Comparison of ENCODE assay signal across 8 mouse cellular contexts in the genomic region with DNA sequence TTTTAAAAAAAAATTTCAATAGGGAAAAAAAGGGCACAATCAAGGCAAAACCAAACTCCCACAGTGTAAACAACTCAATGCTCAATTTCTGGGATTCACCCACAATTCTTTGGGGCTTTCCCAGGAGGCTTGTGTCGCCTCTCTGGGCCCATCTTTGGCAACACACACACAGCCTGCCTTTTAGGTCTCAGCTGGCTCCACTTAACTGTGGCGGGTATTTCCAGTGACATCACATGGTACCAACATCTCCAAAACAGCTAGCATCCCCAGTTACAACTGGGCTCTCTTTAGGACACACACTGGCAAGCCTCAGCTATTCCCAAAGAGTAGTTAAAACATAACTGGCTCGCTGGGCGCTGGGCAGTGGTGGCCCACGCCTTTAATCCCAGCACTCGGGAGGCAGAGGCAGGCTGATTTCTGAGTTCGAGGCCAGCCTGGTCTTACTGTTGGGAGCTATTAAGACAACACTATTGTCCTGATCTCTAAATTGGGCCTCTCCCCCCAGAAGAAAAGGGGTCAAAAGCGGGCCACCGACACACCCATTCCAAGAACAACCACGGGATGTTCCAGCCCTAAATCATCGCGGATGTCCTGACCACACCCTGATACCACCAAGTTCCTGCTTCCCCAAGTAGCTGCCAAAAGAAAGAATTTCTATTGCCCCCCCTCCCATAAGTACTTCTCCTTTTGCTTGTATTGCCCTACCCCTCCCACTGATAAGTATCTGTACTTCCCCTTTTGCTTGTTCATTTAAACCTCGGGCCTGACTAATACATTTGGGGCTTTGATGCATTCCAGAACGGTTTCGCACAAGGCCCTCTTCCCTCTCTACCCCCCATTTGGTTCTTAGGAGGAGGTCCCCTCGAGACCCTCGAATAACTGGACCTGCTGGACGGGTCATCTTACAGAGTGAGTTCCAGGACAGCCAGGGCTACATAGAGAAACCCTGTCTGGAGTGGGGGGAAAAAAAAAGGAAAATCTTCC.
DNase-seq lines count a peak whose midpoint lies in the region; ATAC-seq and TF ChIP-seq lines count a peak whose summit lies in the region.
"Not testable (repeated sequence)": the region's sequence is repeated elsewhere in the genome, so short reads cannot be mapped to it uniquely, and the experiment has no call there.

No protein-coding gene starts in this region.

- peaks cover 81% of the 10 kb centered on the region for H3K36me3 ChIP-seq in ES-Bruce4 (ENCODE audit: control insufficient read depth, insufficient read depth, low read length, poor library complexity, severe bottlenecking)
- H3K36me3 ChIP-seq in myocyte (ENCODE audit: control insufficient read depth, insufficient read depth): peaks cover 11% of the 10 kb centered on the region

- H3K79me2 ChIP-seq in myocyte (ENCODE audit: control insufficient read depth, insufficient read depth): not testable (repeated sequence)

- H3K4me3 ChIP-seq in ES-Bruce4 (ENCODE audit: low read depth, low read length); bone marrow, adult 2 months (replicated peaks; ENCODE audit: control insufficient read depth, low read depth, low read length); myocyte: not testable (repeated sequence)

- WGBS in bone marrow, adult 2 months: 69% methylated on average over 18 of the region's 18 CpGs

- not testable (repeated sequence) for H3K4me1 ChIP-seq in ES-Bruce4 (ENCODE audit: control insufficient read depth, insufficient read depth, low read length); bone marrow, adult 2 months (ENCODE audit: control insufficient read depth, insufficient read depth, low read length)

- H3K4me2 ChIP-seq in myocyte (ENCODE audit: low read depth): peak overlapping the region; percentile 6

- peak; percentile 80 for TF ChIP-seq EP300 in ES-Bruce4 (IDR thresholded peaks at IDR 0.05; ENCODE audit: insufficient read depth, low read depth, low read length)

- not testable (repeated sequence) for H3K9ac ChIP-seq in ES-Bruce4 (ENCODE audit: low read depth, poor library complexity, severe bottlenecking)

- DNase-seq in 416B (ENCODE audit: low read depth) (peak; percentile 62), R1 (ENCODE audit: low read depth, low spot score) (peak; percentile 50)
- DNase-seq in CD4-positive, CD25-positive, alpha-beta regulatory T cell, adult 2 months (ENCODE audit: low read depth, low spot score): peak; percentile 57
- DNase-seq in lung, postnatal 36 days: peak; percentile 53

- ATAC-seq in inflammation-experienced regulatory T-cells, adult 6 months: peak; percentile 57

- TF ChIP-seq CTCF in ES-Bruce4 (IDR thresholded peaks at IDR 0.05; ENCODE audit: low read depth, low read length); bone marrow, adult 2 months (IDR thresholded peaks at IDR 0.05; ENCODE audit: control insufficient read depth, insufficient read depth, low read length): not testable (repeated sequence)

- H3ac ChIP-seq in myocyte (ENCODE audit: control insufficient read depth, insufficient read length): not testable (repeated sequence)

- peak overlapping the region; percentile 54 for H3K27ac ChIP-seq in ES-Bruce4 (ENCODE audit: insufficient read depth, low read length)
- H3K27ac ChIP-seq in bone marrow, adult 2 months (ENCODE audit: control insufficient read depth, insufficient read depth, low read depth, low read length, poor library complexity): peak overlapping the region; percentile 3; the same call in 1 of the 2 replicates

- not testable (repeated sequence) for TF ChIP-seq POLR2A in ES-Bruce4 (IDR thresholded peaks at IDR 0.05; ENCODE audit: insufficient read depth, low read length); bone marrow, adult 2 months (IDR thresholded peaks at IDR 0.05; ENCODE audit: borderline replicate concordance, control insufficient read depth, low read depth, low read length); myocyte (IDR thresholded peaks at IDR 0.05; ENCODE audit: insufficient read length, low read depth)

- peaks cover 22% of the 10 kb centered on the region for H3K9me3 ChIP-seq in ES-Bruce4 (replicated peaks; ENCODE audit: control insufficient read depth, insufficient read depth, low read length, poor library complexity, severe bottlenecking)

- H3K27me3 ChIP-seq in ES-Bruce4 (ENCODE audit: control insufficient read depth, insufficient read depth, low read length, poor library complexity, severe bottlenecking); myocyte (ENCODE audit: control insufficient read depth, insufficient read depth, insufficient read length): not testable (repeated sequence)
